Mouse (Mus musculus) limb, embryonic 11.5 days (tissue): ENCODE data around the gene Ciapin1. TPM values are rescaled to one million over a fixed set of nuclear protein-coding genes. Genes with fewer than 3 reads are reported as not detected.

Experiments
- ATAC-seq: fragments of 200-750 bp; cut with Nextera tagmentation; 2 replicates; pipeline ENCODE4 v1.8.0; 2017; ENCODE audit warnings: low read depth; ENCODE audit not compliant: insufficient number of reproducible peaks, low FRiP score, low TSS enrichment
- DNase-seq: peaks from one replicate; pipeline ENCODE4 v3.0.0-alpha.2; 2015; ENCODE audit warnings: low spot score
- H3K27ac ChIP-seq: fragments of 300-500 bp; sonication (generic); replicated peaks from 2 replicates; pipeline ENCODE4 v1.5.1; 2014; ENCODE audit warnings: low read depth, mild to moderate bottlenecking, low read length
- H3K27me3 ChIP-seq: fragments of 300-500 bp; sonication (generic); 2 replicates; pipeline ENCODE4 v1.6.1; 2014; ENCODE audit warnings: mild to moderate bottlenecking, low read length, mixed read lengths; ENCODE audit not compliant: control insufficient read depth, insufficient read depth
- H3K36me3 ChIP-seq: fragments of 300-500 bp; sonication (generic); 2 replicates; pipeline ENCODE4 v1.6.1; 2014; ENCODE audit warnings: mild to moderate bottlenecking, low read length, moderate library complexity, mixed read lengths; ENCODE audit not compliant: control insufficient read depth, insufficient read depth
- H3K4me1 ChIP-seq: fragments of 300-500 bp; sonication (generic); 2 replicates; pipeline ENCODE4 v1.6.1; 2014; ENCODE audit warnings: low read length, mixed read lengths; ENCODE audit not compliant: control insufficient read depth, insufficient read depth
- H3K4me2 ChIP-seq: fragments of 300-500 bp; sonication (generic); 2 replicates; pipeline ENCODE4 v1.6.1; 2014; ENCODE audit warnings: low read depth, mild to moderate bottlenecking, moderate library complexity; ENCODE audit not compliant: severe bottlenecking
- H3K4me3 ChIP-seq: fragments of 300-500 bp; sonication (generic); 2 replicates; pipeline ENCODE4 v1.5.1; 2014; ENCODE audit warnings: low read depth, low read length
- H3K9ac ChIP-seq: fragments of 300-500 bp; sonication (generic); 2 replicates; pipeline ENCODE4 v1.6.1; 2014; ENCODE audit warnings: mild to moderate bottlenecking, low read length
- H3K9me3 ChIP-seq: fragments of 300-500 bp; sonication (generic); 2 replicates; pipeline ENCODE4 v1.6.1; 2016; ENCODE audit warnings: low read length; ENCODE audit not compliant: control insufficient read depth
- WGBS: fragments of 180-500 bp; shearing (Covaris S2); extraction: QIAGEN DNeasy Blood & Tissue Kit; methylation state at CpG from one replicate; pipeline ENCODE4 v1.1.7; 2014; 5-methylcytosine and 5-hydroxymethylcytosine counted together
- polyA plus RNA-seq: library from polyadenylated mRNA; unstranded; fragments of >200 nt; fragmentation: Nextera tagmentation; extraction: Ambion mirVana; gene quantifications from 2 replicates; pipeline ENCODE4 v1.2.1, GENCODE M21; 2014

The Ciapin1 gene
- polyA plus RNA-seq, 1 experiment from 2014 or later, result 131 TPM

DNA sequence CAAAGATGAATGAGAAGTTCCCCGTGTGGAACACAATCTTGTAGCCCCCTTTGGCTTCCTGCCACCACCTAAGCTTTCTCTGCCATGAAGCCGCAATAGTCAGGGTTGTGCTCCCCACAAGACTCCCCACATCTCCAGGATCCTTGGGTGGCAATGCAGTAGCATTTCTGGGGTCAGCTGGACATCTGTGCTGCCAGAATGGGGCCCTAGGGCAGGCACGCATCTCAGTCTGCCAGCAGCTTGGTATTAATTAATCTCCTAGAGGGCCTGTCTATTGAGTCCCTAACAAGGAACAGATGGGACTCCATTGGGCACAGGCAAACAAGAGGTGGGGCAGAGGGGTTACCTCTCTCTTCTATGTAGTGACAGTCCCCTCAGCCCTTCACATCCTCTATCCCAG lies 34.0 kb upstream of the Ciapin1 start:
- no peaks in the 10 kb centered on the region for H3K36me3 ChIP-seq
- DNase-seq, result peak; percentile 37
- no peaks in the 10 kb centered on the region for H3K9me3 ChIP-seq
- peak overlapping the region; percentile 24; the same call in 1 of the 2 replicates for H3K4me2 ChIP-seq
- no peak overlapping the region for H3K4me3 ChIP-seq
- no peak overlapping the region for H3K9ac ChIP-seq
- 0 out of 2 replicates have a peak, but pooled peaks cover 2% of the 10 kb centered on the region for H3K27me3 ChIP-seq
- no peak overlapping the region for H3K27ac ChIP-seq
- H3K4me1 ChIP-seq, result peaks cover 36% of the 10 kb centered on the region
- WGBS, result 18% methylated on average over 3 of the region's 3 CpGs
- no peak for ATAC-seq

DNA sequence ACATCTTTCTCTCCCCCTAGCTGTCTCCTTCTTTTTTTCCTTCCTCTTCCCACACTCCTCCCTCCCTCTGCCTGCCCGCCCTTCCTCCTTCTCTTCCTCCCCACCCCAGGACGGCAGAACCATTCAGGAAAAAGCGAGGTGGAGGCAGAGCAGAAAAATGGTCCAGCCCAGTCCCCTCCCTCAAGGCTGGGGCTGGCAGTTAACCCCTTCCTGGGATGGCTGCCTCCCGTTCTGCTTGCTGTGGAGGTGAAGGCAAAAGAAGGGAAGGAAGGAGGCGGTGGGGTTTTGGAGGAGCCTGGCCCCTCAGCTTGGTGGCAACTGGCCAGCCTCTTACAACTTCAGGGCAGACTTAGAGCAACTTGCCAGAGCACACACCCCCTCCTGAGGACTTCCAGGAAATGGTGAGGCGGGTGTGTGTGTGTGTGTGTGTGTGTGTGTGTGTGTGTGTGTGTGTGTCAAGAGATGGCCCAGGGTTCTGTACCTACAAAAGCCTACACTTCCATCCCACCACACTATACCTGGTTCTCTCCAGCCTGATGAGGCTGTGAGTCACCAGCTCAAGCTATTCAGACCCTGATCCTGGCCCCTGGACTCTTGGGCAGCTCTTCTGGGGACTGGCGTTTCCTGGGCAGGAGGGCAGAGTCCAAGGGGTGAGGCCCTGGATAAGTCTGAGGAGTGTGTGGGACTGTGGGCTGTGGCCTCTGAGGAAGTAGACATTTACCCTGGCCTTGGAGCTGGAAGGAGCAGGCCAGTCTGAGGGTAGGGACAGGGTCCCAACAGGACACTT lies 33.1 kb upstream of the Ciapin1 start:
- no peaks in the 10 kb centered on the region for H3K9me3 ChIP-seq
- DNase-seq (peak; percentile 80), ATAC-seq (peak; percentile 37; the same call in 1 of the 2 replicates)
- H3K9ac ChIP-seq, result peak overlapping the region; percentile 35; the same call in 1 of the 2 replicates
- H3K27ac ChIP-seq, result no peak overlapping the region; the same call in 1 of the 2 replicates
- 6% methylated on average over 7 of the region's 7 CpGs for WGBS
- peak overlapping the region; percentile 77 for H3K4me2 ChIP-seq
- peaks cover 33% of the 10 kb centered on the region for H3K4me1 ChIP-seq
- no peaks in the 10 kb centered on the region for H3K36me3 ChIP-seq
- H3K27me3 ChIP-seq, result 0 out of 2 replicates have a peak, but pooled peaks cover 2% of the 10 kb centered on the region
- peak overlapping the region; percentile 39 for H3K4me3 ChIP-seq

DNA sequence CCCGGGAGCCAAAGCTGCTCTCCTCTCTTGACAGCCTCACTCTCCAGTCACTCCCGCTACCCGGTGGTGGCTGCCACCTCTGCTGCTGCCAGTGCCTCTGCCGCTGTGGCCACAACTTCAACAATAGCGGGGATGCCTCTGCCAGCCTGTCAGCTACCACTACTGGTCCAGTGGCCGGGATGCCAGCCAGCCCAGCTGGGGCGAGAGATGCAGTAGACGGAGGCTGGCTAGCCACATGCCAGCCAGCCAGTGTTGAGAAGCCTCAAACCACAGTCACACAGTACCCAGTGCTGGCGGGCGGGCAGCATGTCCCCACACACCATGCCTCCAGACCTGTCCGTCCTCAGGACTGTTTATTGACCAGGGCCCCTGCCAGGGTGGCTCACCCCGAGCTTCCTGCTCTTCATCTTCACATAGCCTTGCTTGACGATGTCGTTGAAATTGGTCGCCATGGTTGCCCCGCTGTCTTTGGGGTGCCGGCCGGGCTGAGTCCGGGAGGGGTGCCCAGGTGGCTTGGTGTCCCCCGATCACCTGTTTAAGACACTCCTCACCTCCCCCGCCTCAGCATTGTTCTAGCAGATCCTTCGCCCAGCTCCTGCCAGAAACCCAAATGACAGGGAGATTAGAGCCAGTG lies 32.4 kb upstream of the Ciapin1 start:
- Histone ChIP-seq H3K9me3 (no peaks in the 10 kb centered on the region), H3K27ac (no peak overlapping the region), H3K4me2 (peak overlapping the region; percentile 77), H3K4me1 (peaks cover 33% of the 10 kb centered on the region), H3K27me3 (0 out of 2 replicates have a peak, but pooled peaks cover 2% of the 10 kb centered on the region), H3K9ac (peak overlapping the region; percentile 35), H3K36me3 (no peaks in the 10 kb centered on the region), H3K4me3 (peak overlapping the region; percentile 39)
- WGBS, result 18% methylated on average over 22 of the region's 22 CpGs
- no peak for DNase-seq
- peak; percentile 6; the same call in 1 of the 2 replicates for ATAC-seq

DNA sequence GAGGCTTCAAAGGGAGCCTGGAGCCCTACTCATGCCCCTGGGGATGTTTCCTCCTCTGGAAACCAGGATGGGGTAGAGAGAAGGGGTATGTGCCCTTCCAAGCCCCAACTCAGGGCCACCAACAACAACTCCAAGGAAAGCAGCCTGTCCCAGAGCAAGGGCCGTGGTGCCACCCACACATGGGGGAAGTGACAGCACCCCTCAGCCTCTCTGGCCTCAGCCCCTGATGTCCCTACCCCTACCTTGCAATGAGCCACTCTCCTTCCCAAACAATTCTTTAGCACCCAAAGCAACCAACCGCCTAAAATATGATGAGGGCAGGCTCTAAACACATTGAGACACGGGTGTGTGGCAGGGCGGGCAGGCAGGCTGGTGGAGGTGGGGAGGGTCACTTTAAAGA lies 31.8 kb upstream of the Ciapin1 start:
- DNase-seq (no peak), ATAC-seq (no peak)
- Histone ChIP-seq H3K36me3 (no peaks in the 10 kb centered on the region), H3K27me3 (0 out of 2 replicates have a peak, but pooled peaks cover 1% of the 10 kb centered on the region), H3K4me2 (no peak overlapping the region), H3K27ac (no peak overlapping the region), H3K9ac (peak overlapping the region; percentile 18; the same call in 1 of the 2 replicates), H3K4me3 (no peak overlapping the region), H3K4me1 (peaks cover 28% of the 10 kb centered on the region), H3K9me3 (no peaks in the 10 kb centered on the region)
- 27% methylated on average over 4 of the region's 4 CpGs for WGBS

DNA sequence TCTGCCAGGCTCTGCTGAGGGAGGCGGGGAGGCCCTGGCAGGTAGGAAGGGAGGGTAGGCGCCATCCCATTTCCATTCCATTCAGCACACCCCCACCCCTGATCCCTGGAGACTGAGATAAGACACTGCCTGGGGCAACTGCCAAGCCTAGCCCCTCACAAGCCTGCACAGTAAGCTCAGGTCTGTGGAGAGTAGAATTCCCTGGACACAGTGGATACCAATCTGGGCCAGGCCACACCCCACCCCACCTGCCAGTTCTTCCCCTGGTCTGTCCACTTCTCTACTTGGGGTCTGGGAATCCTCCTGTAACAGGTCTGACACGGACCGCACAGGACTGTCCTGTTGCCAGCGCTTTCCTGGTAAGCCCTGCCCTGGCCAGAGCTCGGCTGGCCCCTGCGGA lies 31.0 kb upstream of the Ciapin1 start:
- no peak overlapping the region for H3K4me2 ChIP-seq
- WGBS, result 61% methylated on average over 7 of the region's 7 CpGs
- no peaks in the 10 kb centered on the region for H3K36me3 ChIP-seq
- H3K27ac ChIP-seq, result no peak overlapping the region
- no peaks in the 10 kb centered on the region for H3K27me3 ChIP-seq
- ATAC-seq (no peak), DNase-seq (no peak)
- H3K9me3 ChIP-seq, result no peaks in the 10 kb centered on the region
- no peak overlapping the region for H3K9ac ChIP-seq
- H3K4me1 ChIP-seq, result peaks cover 21% of the 10 kb centered on the region
- no peak overlapping the region for H3K4me3 ChIP-seq

DNA sequence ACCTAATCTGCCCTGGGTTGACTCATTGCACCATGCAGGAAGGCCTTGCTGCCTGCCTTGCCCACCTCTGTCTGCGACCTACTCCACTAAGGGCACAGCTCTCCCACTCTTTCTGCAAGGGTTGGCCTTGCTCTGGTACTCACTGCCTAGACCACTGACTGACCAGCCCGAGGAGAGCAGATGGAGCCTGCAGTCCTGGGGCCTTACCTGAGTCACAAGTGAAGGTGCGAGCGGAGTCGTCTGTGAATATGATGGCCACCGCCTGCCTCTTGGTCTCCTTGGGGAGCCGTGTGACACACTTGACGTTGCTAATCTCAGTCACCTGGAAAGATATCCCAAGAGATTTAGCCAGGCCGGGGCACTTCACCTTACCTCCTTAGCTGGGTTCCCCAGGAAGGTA lies 28.8 kb upstream of the Ciapin1 start:
- ATAC-seq (no peak), DNase-seq (no peak)
- H3K27me3 ChIP-seq, result no peaks in the 10 kb centered on the region
- 84% methylated on average over 9 of the region's 9 CpGs for WGBS
- no peaks in the 10 kb centered on the region for H3K9me3 ChIP-seq
- peaks cover 3% of the 10 kb centered on the region for H3K36me3 ChIP-seq
- H3K27ac ChIP-seq, result no peak overlapping the region
- H3K4me3 ChIP-seq, result no peak overlapping the region
- H3K4me2 ChIP-seq, result no peak overlapping the region
- H3K9ac ChIP-seq, result no peak overlapping the region
- H3K4me1 ChIP-seq, result peaks cover 13% of the 10 kb centered on the region

DNA sequence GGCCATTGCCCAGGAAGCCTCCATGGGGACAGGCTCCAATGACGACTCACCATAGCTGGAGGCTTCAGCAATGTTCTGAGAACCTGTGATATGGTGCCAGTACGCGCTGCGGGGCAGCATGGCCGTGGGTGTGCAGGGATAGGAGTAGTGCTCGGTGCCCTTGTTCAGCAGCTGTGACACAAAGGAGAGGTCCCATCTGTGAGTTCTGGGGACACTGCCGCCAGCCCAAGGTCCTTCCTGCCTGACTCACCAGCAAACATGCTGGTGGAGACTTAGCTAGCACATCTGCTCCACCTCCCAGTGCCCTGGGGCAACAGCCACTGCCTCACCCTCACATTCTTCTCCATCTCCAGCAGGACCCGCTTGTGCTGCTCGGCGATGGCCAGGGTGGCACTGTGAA lies 27.1 kb upstream of the Ciapin1 start:
- WGBS, result 77% methylated on average over 10 of the region's 10 CpGs
- Histone ChIP-seq H3K4me2 (no peak overlapping the region), H3K27ac (no peak overlapping the region), H3K27me3 (no peaks in the 10 kb centered on the region), H3K36me3 (peaks cover 5% of the 10 kb centered on the region), H3K9ac (no peak overlapping the region), H3K9me3 (no peaks in the 10 kb centered on the region), H3K4me3 (no peak overlapping the region), H3K4me1 (peaks cover 1% of the 10 kb centered on the region; the same call in 1 of the 2 replicates)
- ATAC-seq, result no peak
- DNase-seq, result no peak

DNA sequence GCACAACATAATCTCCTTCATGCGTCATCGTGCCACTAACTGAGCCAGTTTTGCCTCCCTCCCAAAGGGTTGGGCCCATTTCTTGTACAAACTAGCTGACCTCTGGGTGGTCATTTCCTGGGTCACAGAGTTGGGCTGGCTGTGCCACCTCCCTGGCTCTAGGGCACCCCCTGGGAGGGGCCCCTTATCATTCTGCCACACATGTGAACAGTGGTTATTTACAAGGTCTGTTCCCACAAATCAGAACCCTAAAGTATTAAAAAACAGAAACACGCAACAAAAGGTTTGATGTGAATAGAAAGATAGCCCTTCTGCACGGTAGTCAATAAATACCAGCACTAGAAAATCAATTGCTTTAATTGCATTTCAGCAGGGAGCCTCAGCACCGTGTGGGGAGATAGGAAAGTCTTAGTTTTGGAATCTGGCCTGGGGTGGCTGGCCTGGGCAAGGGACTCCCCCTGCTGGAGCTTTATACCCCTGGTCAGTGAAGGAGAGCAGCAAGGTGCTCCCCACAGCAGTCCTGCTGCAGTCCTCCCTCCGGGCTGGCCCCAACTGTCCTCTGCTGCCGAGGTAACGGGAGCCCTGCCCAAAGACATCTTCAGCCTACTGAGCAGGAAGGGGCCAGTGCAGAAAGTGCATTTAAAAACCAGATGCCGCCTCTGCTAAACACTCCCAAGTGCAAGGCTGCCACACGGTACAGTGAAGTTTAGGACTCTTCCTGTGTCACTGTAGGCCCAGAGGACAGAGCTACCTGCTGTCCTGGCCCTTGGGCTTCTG lies 25.9 kb upstream of the Ciapin1 start:
- H3K4me1 ChIP-seq, result no peaks in the 10 kb centered on the region
- no peaks in the 10 kb centered on the region for H3K9me3 ChIP-seq
- DNase-seq, result no peak
- no peaks in the 10 kb centered on the region for H3K27me3 ChIP-seq
- WGBS, result 77% methylated on average over 10 of the region's 10 CpGs
- no peak overlapping the region for H3K9ac ChIP-seq
- no peak overlapping the region for H3K4me2 ChIP-seq
- H3K36me3 ChIP-seq, result peaks cover 5% of the 10 kb centered on the region
- no peak for ATAC-seq
- no peak overlapping the region for H3K4me3 ChIP-seq
- no peak overlapping the region for H3K27ac ChIP-seq
